Mouse (Mus musculus) neutrophil, adult 5-6 weeks (primary cell): ENCODE results near the gene Ccdc9b. TPM values are rescaled to one million over a fixed set of nuclear protein-coding genes. Genes with fewer than 3 reads are reported as not detected.

Experiments
- ATAC-seq: fragments of 151-379, 151-347 bp; 2 replicates; pipeline ENCODE4 v1.8.0; 2017; ENCODE audit warnings: mild to moderate bottlenecking, moderate TSS enrichment; ENCODE audit not compliant: insufficient number of reproducible peaks, poor library complexity, low FRiP score, severe bottlenecking; ENCODE audit errors: extremely low read depth
- total RNA-seq: library from RNA; stranded (forward); fragments of 200-1000 nt; gene quantifications from 2 replicates; pipeline ENCODE4 v1.2.3, GENCODE M21; 2017

Ccdc9b gene
- total RNA-seq, 1 experiment from 2014 or later: not detected

DNA sequence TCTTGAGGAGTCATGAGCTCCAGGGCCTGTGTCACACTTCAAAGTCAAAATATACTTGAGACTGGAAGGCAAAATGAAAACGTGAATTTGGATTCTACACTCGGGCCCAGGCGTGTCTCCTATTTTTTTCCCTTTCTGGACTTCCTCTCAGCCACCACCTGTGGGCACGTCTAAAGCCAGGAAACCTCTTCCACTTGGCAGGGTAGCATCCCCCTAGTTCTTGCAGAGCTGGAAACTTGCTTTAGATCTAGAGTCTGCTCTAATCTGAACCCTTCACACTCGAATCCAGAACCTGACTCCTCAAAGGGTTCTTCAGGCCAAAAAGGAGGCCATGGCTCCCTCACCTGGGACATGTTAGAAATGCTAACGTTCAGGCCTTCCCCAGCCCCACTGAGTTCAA, 7.1 kb downstream of the Ccdc9b start:
- no peak for ATAC-seq

DNA sequence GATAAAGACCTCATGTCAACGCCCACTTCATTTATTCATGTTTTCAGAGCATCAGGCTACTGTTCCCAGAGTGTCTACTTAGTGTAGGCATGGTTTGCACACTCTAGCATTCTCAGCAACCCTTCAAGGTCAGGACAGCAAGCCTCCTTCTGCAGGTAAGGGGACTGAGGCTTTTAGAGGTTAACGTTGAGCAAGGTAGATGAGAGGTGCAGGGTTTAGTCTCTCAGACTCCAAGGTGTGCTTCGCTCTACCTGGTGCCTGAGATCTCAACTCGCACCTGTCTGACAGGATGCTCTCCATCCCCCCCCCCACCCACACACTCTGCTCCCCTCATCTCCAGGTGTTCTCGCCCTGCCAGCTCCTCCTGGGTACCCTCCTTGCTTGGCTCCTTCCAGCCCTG, 8.3 kb downstream of the Ccdc9b start:
- ATAC-seq: no peak

DNA sequence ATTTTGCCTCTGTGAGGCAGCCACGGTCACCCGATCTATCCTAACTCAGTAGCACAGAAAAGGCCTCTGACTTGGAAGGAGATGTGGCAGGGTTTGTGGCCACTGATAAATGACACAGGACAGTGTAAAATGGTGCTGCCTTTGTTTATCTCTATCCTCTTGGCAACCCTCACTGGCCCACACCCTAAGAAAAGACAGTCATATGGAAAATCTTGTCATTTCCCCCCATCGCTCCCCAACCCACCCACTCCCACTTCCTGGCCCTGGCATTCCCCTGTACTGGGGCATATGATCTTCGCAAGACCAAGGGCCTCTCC, 9.7 kb downstream of the Ccdc9b start:
- no peak for ATAC-seq

DNA sequence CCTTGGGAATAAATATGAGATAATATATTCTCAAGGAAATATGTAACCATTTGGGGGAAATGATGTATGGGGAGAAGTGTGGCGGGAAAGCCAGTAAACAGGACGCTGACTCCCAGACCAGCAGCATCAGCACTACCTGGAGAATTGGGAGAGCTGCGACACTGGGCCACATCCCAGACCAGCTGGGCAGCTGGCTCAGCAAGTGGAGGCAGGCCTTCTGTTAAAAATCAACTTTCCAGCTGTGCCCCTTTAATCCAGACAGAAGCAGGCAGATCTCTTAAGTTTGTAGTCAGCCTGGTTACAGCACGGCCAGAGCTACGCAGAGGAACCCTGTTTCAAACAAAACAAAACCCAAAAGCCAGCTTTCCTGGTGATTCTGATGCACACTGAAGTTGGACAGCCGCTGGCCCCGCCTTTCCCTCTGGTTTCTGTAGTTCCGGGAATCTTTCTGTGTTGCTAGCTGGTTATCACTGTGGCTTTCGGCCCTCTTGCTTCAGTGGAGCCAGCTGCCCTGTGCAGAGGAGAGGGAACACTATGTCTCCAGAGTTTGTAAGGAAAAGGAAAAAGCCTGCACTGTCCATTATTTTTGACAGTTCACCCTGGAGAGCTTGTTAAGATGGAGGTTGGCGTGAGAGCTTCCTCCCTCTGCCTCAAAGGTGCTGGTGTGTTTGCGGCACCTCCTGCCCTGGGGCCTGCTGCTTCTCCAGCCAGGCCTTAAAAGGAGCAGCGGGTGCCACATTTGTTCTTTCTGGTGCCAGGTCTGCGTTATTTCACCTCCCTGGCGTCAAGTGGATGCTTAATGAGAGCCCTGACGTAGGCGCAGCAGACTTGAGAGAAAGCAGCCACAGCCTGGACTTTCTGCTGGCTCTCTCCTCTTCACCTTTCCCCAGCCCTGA, 10.3 kb downstream of the Ccdc9b start:
- ATAC-seq: no peak

DNA sequence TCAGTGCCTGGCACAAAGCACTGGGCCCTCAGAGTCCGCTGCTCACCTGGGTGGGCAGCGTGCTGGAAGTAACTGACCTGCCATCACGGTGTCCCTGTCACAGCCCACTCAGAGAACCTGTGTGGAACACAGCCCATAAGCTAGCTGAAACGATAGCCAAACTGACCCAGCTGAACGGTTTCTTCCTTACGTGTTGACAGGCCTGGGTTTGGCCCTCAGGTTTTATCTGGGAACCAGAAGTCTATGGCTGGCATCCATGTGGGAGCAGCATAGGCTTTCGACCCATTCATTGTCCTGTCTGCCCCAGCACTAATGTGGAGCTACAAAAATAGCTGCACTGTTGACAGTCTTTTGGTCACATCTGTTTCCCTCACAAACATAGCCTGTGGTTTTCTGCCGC, 12.0 kb downstream of the Ccdc9b start:
- ATAC-seq: no peak

DNA sequence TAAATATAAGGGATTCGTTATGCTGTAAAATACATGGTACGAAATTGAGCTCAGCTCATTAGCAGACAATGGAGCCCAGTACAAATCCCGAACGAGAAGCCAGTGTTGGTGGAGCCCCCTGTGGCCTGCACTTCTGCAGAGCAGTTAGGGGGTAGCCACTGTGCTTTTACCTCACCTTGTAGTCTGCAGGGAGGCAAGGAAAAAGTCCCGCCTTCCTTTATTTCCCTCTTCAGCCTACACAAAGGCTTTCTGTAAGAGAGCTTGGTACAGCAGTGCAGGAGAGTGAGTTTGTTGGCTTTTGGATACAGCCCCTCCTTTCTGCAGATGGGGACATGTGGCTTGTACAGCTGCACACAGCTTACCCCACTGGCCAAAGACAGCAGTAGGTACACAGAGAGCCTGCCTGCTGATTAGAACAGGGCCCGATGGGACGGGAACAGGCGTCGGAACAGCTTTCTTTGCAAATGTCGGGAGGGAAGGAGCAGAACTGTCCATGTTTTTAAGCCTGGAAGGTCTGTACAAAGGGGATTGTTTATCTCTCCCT, 13.0 kb downstream of the Ccdc9b start:
- no peak for ATAC-seq

DNA sequence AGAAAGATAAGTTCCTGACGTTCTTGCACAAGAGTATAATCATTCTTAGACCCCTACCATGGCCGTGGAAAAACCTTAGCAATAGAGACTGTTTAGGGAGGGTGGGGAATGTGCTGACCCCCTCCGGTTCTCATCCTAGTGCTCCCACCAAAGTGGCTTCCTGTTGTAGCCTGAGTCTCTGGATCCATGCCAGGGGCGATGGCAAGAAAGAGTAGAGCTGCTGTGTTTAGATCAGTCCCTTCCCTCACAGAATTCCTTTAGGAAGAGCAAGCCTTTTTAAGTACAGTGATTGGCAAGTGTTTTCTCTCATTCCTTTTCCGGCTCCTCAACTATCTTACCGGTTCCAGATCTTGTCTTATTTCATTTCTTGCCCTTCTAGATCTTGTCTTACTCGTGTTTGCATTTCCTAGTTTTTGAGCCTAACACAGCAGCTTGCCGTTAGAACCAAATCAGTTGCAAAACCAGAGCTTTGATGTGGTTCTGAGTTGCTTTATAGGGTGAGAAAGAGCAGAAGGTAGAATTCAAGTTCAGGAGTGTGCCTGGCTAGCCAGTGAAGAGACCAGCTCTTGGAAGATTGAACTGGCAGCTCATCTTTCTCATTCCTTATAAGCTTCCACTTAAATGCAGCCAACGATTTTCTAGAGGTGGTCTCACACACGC, 15.0 kb downstream of the Ccdc9b start:
- no peak for ATAC-seq

DNA sequence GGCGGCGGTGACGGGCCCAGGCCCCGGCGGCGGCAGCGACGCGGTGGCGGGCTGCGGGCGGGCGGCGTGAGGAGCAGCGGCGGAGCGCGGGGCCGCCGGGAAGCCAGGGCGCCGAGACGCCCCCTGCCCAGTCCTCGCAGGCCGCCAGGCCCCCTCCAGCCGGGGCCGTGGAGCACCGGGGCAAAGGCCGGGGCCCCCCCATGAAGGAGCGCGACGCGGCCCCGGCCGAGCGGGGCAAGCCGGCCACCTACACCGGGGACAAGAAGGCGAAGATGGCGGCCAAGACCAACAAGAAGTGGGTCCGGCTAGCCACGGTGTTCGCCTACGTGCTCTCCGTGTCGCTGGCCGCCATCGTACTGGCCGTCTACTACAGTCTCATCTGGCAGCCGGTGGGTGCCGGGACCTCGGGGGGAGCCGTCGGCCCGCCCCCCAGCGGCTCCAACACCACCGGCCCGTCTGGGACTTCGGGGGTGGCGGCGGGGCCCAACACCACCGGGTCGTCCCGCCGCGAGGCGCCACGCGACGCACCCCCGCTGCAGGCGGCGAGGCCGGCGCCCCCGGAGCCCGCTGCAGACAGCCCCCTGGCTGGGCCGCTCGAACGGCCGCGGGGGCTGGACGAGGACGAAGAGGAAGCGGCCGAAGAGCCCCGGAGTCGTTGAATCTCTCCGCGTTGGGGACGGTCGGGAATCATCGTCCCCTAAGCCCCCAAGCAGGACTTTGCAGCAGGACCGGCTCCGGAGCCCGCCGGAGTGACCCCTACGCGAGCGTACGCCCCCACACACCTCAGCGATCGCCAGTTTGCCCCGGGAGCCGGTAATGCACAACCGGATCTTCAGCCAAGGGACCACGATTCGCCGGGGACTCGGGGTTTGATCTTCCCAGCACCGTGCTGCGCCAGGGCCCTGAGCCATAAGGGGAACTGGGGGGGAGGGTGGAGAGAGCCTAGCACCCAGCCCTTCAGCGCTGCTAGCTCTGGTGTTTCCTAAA, 16.3 kb downstream of the Ccdc9b start:
- ATAC-seq: no peak

DNA sequence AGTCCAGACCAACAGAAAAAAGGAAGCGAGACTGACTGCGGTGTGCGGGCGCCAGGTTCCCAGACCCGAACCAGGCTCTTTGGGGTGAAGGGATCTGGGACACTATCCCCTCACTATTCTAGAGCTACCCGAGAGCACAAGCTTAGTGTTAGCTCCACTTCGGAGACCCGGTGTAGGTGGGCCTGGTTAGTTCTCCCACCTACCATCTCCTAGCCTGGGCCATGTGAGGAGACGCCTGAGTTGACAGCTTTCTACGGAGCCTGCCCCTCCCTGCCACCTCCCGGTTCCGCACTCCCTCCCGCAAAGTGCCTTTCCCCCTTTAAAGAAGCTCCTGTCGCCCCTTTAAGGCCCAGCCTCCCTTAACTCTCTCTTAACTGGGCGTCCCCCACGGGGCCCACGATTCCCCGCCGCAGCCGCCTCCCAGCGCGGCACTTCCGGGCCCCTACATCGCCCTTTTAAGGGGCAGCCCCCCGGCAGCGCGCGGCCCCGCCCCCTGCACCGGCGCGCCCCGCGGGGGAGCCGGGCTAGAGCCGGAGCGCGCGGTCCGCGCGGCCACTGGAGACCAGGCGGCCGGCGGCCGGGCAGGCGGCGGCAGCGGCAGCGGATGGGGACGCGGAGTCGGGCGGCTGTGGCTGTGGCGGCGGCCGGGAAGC, 17.1 kb downstream of the Ccdc9b start, which contains the start of gene Inafm2:
Gene Inafm2, plus strand, starts transcription at position 527 of the 653 bp plus-strand sequence.
- ATAC-seq: peak; percentile 66

DNA sequence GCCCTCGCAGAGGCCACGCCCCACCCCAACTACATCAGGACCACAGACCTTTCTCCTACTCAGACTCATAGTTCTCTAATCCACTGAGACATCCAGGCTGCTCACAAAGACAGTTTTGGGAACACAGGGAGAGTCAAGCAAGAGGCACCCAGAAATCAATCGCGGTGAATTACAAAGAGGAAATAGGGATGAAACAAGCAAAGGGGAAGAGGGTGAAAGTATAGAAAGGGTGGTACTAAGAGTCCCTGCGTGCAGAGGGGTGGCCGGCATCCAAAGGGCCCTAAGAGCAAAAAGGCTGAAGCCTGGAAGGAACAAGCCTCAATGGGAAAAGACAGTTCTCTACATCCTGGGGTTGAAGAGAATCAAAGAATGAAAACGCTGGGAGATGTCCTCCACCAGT, 17.8 kb downstream of the Ccdc9b start:
- ATAC-seq: no peak

DNA sequence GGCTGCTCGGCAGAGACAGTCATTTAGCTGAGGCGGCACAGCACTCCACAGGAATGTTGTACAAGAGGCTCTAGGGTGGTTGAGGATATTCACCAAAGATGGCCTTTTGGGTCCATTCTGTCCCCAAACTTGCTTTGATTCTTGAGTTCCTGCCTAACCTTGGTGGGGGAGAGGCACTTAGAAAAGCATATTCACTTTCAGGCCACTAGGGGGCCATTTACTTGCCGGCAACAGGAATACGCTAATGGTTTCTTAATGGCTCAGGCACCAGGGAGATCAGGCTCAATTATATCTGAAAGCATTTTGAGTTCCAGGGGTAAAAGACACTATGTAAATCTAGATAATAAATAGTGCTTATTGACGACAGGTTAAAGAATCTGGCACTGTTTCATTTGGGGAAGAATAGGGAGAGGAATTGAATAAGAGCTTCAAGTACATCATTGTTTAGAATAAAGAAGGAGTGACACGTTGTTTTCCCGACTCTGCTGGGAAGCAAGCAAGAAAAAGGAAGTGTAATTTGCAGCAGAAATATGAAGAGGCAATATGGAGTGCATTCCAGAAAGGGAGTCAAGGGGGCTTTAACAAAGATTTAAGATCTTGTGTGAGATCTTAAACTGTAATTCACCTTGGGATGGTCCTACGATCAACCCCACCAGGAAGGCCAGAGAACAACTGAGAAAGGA, 19.1 kb downstream of the Ccdc9b start:
- ATAC-seq: peak; percentile 64

DNA sequence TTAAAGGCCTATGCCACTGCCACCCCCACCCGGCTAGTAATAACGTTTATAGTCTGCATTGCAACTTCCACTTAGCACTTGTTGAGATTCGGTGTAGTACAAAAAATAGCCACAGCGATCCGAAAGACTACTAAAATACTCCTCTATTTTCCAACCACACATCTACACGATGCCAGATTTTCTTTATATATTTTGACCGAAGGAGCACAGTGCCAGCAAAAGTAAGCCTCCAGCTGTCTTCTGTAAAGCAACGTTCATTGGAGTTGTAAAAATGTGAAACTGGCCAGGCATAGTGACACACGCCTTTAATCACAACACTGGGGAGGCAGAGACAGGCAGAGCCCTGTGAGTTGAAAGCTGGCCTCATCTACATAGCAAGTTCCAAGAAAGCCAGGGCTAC, 21.3 kb downstream of the Ccdc9b start:
- no peak for ATAC-seq

DNA sequence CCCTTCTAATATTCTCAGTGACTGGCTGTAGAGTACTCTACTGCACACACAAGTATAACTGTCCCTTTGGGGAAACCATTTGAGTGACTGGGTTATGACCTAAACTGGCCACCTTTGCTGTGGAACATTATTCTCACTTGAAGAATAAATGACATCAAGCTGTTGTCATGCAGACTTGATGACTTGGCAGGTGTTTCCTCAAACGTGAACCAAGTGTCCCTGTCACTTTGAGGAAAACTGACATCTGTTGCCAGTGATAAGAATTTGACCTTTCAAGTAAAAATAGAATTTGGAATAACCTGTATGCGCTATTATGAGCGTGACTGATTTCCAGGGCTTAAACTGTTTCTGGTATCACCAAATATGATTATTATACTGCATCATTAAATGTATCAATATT, 22.1 kb downstream of the Ccdc9b start:
- ATAC-seq: no peak

DNA sequence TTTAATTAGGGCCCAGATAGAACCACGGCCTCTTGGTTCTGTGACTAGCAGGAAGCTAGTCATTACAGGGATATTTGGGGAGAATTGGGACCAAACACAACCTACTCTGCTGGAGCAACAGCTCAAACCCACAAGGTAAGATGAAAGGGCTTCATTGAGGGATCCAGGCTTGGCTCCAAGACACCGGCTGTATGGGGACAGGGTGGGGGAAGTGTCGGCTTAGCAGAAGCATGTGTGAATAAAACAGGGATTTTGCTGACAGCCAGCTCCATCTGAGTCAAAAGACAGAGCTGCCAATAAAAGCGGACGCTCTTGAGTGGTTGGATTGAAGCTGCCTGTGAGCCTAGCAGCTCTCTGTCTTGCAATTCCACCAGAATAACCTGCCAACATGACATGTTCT, 29.1 kb downstream of the Ccdc9b start:
- no peak for ATAC-seq

DNA sequence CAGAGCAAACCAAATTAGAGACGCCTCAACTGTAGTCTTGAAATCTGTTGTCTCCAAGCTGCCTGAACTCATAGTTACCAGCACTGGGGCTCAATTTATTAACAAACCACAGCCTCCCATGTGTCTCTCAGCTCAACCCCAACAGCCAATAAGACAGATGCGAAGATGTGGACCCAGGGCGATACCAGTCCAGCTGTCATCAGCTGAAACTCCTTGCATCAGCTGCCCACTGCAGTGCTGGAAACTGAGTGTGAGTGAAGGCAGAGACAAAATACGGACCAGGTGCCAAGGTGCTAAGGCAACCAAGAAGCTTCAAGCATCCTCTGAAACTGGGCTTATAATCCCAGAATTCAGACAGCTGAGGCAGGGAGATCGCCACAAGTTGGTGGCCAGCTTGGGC, 30.5 kb downstream of the Ccdc9b start:
- no peak for ATAC-seq

DNA sequence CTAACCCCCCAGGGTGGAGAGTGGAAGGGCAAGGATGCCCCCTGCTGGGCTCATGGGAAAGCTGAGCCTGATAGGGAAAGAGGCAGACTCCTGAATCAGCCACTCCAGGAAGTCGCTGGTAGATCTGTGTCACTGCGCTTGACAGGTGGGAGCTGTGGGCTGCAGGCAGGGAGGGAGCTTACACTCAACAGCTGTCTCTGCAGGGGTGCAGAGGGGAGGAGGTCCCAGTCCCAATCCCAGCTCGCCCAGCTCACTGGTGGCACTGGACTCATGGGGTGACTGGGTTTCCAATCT, 31.9 kb downstream of the Ccdc9b start:
- ATAC-seq: peak; percentile 30; the same call in 1 of the 2 replicates

DNA sequence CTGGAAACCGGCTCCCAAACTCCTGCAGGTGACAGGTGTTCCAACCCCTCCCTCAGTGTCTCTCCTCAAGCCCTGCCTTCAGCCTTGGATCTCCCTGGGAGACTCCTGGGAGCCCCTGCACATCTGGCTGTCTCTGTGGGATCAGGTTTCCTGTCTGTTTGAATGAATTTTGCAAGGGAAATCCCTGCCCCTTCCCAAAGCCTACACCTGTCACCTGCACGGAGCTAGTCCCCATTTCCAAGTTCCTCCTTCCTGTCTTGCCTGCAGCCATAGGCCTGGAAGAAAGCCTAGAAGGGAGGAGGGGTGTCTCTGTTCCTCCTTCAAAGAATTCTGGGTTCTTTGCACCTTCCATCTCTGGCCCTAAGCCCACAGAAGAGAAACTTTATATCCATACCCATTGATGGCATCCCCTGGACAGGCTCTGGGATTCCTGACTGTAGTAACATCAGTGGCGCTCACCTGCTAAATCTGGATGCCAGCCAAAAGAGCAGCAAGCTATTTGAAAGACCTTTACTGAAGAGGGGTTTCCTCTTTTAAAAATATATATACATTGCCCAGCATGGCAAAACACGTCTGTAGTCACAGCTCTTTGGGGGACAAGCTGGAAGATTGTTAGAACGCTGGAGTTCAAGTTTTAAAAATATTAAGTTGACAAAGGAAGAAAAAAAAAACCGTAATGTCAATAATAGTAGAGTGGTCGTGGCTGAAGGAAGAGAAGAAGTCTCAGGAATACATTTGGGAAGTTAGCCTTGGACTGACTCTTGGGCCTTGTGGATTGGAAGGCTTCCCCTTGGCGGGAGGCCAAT, 32.4 kb downstream of the Ccdc9b start:
- ATAC-seq: no peak

DNA sequence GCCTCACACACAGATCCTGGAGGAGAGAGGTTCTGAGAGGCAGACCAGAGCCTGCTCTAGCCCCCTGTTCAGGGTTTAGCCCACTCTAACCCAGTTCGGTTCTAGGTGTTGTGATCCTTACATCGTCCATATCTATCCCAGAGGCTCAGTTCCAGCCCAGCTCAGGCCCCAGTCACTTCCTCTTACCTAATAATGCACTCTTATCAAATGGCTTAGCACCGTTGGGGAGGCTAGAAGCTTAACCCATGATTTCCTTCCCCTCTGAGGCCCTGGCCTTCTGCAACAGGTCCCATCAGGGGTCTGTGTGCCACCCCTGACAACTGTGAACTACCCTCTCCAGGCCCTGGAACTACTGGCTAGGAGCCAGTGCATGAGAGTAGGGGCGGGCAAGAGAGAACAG, 33.3 kb downstream of the Ccdc9b start:
- ATAC-seq: no peak; the same call in 1 of the 2 replicates
